Comparison of ENCODE assay signal across 8 mouse cellular contexts in the genomic region with DNA sequence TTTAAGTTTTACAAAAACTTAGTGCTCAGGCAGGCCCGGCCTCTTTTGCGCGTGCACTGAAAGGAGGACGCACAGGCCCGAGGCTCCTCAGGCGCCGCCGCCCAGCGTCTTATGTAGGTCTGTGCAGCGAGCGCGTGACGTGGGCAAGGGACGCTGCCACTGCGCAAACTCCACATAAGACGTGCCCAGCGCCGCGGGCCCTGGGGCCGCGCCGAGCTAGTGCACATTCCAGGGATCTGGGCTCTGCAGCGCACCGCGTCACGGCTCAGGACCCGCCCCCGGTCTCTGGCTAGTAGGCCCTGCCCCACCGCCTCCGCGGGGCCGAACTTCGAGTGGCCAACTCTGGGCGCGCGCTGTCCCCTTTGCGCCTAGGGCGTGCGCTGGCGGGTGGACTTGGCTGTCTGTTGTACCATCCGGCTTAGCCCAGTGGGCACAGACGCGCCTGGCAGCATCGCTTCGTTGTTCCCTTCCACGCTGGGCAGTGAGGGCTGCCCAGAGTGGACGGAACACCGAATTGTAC. TPM values are rescaled to one million over a fixed set of nuclear protein-coding genes. Genes with fewer than 3 reads are reported as not detected.
A peak's percentile ranks its signal among the peaks of the same experiment; 100 is the strongest.
DNase-seq lines count a peak whose midpoint lies in the region; ATAC-seq lines count a peak whose summit lies in the region.

No protein-coding gene starts in this region.

- peak; percentile 90 for ATAC-seq in hindbrain, embryonic 15.5 days (ENCODE audit: low FRiP score, low read depth)

- under 1% methylated on average over 48 of the region's 48 CpGs for WGBS in hindbrain, embryonic 15.5 days
- WGBS in macrophage (ENCODE audit: missing documents), result under 1% methylated on average over 46 of the region's 48 CpGs

- no peaks in the 10 kb centered on the region for H3K9me3 ChIP-seq in hindbrain, embryonic 15.5 days

- H3K27ac ChIP-seq in hindbrain, embryonic 15.5 days (replicated peaks), result peak overlapping the region; percentile 97
- peak overlapping the region; percentile 99 for H3K27ac ChIP-seq in macrophage

- no peaks in the 10 kb centered on the region for H3K27me3 ChIP-seq in hindbrain, embryonic 15.5 days

- H3K79me2 ChIP-seq in macrophage (ENCODE audit: inconsistent target), result peaks cover 29% of the 10 kb centered on the region

- DNase-seq in T-cell, adult 2 months (ENCODE audit: low spot score), result peak; percentile 97
- peak; percentile 98 for DNase-seq in cerebellum, postnatal 36 days
- peak; percentile 99 to 100 for DNase-seq in frontal cortex, postnatal 36 days (ENCODE audit: low spot score in 2 of 2)
- peak; percentile 96 to 99 for DNase-seq in left cerebral cortex, adult 18-20 months (ENCODE audit: low spot score in 2 of 2)
- DNase-seq in right cerebral cortex, adult 18-20 months, result peak; percentile 99
- peak; percentile 93 for DNase-seq in urinary bladder, postnatal 10 days (ENCODE audit: low spot score)

- no peaks in the 10 kb centered on the region for H3K36me3 ChIP-seq in hindbrain, embryonic 15.5 days
- H3K36me3 ChIP-seq in macrophage (ENCODE audit: inconsistent target), result no peaks in the 10 kb centered on the region

- H3K4me3 ChIP-seq in hindbrain, embryonic 15.5 days, result peak overlapping the region; percentile 74
- H3K4me3 ChIP-seq in macrophage (ENCODE audit: inconsistent target), result peak overlapping the region; percentile 40

- H3K4me2 ChIP-seq in hindbrain, embryonic 15.5 days, result peak overlapping the region; percentile 94

- H3K9ac ChIP-seq in hindbrain, embryonic 15.5 days, result peak overlapping the region; percentile 99

- peaks cover 51% of the 10 kb centered on the region for H3K4me1 ChIP-seq in hindbrain, embryonic 15.5 days (replicated peaks)

RNA-seq across cellular contexts. Expression of a gene that starts 0.8 kb away (rescaled TPM):
- polyA plus RNA-seq in hindbrain, embryonic 15.5 days (2015; fragmentation: Nextera tagmentation; extraction: Ambion mirVana), result 9.1 and 9.2 TPM in 2 replicates
- 10 to 100 TPM; 74.0 to 77.6 TPM for total RNA-seq in left cerebral cortex, adult 18-20 months (2021)
- total RNA-seq in macrophage (2018; cell fraction: chromatin; rRNA removed), result 100 to 1,000 TPM in 19 of 26 experiments, 10 to 100 TPM in 6, 1 to 10 TPM in 1; 2.6 to 175 (median 132) TPM
- total RNA-seq in macrophage (2018; cell fraction: cytosol; rRNA removed), result 100 to 1,000 TPM in 12 of 26 experiments, 10 to 100 TPM in 14; 12.4 to 139 (median 98.3) TPM
- total RNA-seq in macrophage (2018; cell fraction: nucleus; rRNA removed), result 100 to 1,000 TPM in 23 of 26 experiments, 10 to 100 TPM in 3; 17.9 to 251 (median 174) TPM
- polyA plus RNA-seq in macrophage (2018), result 39.1 to 68.1 TPM (median 42.7 TPM) in 3 replicates

Comparison
In these comparisons a context has a peak if more than half of its experiments do, and no peak if none do; other contexts are left out.
1. Peak in every context shown above with its lines: DNase-seq, ATAC-seq, H3K4me3 ChIP-seq and H3K27ac ChIP-seq.